Mouse (Mus musculus) urinary bladder, postnatal 10 days (tissue): ENCODE measurements around the gene Gja4.

Experiments used
- DNase-seq: peaks from one replicate; pipeline ENCODE4 v3.0.0; 2022; ENCODE audit warnings: low spot score

Gene Gja4

GRCm38 (mm10) chr4:127313861-127314260 is at the start of gene Gja4:
TSS of gene Gja4 (minus strand) at chr4:127314039.
- no peak for DNase-seq

GRCm38 (mm10) chr4:127363331-127363730 is 49.5 kb upstream of the Gja4 start:
- no peak for DNase-seq

DNA sequence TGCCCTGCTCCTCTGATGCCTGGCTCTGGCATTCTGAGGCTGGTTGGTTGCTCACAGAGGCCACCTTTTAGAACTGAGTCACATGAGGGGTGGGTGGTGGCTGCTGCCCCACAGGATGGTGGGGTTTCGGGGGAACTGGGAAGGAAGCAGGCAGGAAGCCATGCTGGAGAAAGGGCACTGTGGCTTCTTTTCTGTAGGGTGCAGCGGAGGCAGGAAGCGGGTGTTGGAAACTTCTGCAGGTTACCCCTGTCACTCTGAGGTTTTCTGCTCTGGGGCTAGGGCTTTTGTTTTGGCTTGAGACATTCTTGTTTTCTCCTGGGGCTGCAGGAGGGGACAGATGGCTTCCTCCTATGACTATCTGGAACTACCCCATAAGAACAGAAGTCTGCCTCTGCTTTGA is 48.7 kb upstream of the Gja4 start:
- DNase-seq: no peak

- DNase-seq: no peak
These were observed 44.2 kb upstream of the Gja4 start, which contains the start of gene Gjb5 for GRCm38 (mm10) chr4:127358018-127358417. TSS of gene Gjb5 (minus strand) at chr4:127358181.

GRCm38 (mm10) chr4:127354506-127355485 is 41.0 kb upstream of the Gja4 start:
- no peak for DNase-seq

DNA sequence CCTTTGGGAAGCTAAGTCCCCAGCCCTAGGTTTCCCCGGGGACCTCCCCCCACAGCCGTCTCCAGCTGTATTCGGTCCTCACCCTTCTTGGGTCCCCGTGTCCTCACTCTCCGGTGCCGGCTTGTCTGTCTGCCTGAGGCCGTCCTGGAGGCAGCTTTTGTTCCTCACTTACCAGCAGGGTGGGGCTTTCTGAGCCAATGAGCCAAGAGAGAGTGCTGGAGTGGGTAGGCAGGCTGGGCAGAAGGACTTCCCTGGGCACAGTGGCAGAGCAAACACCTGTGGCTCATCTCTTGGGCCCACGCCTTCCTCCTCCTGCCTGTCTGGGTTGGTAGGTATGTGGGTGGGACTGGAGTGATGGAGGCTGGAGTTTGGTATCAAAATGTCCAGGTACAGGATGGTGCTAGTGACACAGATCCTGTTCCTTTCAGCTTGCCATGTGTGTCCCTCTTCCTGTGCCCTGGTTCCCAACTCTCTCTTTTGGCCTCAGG is 40.2 kb upstream of the Gja4 start, which contains the start of gene Gjb4:
Gene Gjb4, minus strand, starts transcription at position 131 of the 488 bp plus-strand sequence.
- no peak for DNase-seq

GRCm38 (mm10) chr4:127352594-127352993 is 38.8 kb upstream of the Gja4 start:
- no peak for DNase-seq

DNA sequence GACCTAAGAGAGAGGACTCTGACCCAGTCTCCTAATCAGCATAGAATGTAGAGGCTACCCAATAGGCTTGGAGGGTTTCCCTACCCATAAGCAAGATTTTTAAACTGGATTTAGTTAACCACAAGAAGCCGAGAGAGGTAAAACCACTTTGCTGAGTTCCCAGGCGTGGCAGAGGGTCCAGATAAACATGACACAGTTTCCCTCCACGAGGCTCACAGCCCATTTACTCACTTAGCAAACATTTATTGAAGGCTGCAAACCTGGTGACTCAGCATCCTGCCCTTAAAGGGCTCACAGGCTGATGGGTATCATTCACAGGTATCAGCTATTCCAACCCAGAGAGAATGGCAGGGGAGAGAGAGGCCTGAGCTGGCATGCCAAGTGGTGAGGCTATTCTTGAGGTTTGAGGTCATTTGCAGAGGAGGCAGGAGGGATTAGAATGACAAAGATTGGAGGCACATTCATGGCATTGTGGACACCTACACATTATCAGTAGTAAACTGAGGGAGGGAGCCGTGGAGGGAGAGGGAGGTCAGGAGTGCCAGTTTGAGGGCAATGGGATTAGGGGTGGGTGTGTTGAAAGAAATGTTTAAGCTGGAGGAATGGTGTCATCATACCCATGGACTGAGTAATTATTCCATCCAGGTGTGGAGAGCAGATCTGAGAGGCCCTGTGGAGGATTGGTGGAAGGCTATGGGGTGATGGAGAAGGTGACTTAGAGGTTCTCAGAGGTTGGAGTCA is 35.9 kb upstream of the Gja4 start:
- no peak for DNase-seq

DNA sequence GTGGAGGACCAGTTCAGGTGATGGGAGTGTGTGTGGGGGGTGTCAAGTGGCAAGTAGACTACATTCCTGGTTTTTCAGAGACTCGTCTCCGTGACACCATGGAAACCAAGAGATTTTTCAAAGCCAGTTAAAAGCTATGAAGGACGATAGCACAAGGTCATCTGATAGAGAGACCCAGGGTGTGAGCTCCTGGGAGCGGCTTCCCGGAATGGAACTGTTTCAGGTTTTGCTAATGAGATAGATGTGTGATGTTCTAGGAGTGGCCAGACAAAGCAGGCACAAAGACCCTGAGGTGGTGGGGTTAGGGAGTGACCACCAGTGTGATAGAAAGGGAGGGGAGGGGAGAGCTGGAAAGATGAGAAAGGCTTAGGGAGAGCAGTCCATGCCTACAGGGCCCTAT is 31.2 kb upstream of the Gja4 start:
- DNase-seq: no peak

- DNase-seq: no peak
These were observed 27.5 kb upstream of the Gja4 start for GRCm38 (mm10) chr4:127341372-127341771.

- no peak for DNase-seq
These were observed 23.8 kb upstream of the Gja4 start for GRCm38 (mm10) chr4:127337668-127338067.

GRCm38 (mm10) chr4:127334870-127335504 is 21.1 kb upstream of the Gja4 start:
- no peak for DNase-seq

- DNase-seq: no peak
These were observed 17.3 kb upstream of the Gja4 start for GRCm38 (mm10) chr4:127331171-127331570.

DNA sequence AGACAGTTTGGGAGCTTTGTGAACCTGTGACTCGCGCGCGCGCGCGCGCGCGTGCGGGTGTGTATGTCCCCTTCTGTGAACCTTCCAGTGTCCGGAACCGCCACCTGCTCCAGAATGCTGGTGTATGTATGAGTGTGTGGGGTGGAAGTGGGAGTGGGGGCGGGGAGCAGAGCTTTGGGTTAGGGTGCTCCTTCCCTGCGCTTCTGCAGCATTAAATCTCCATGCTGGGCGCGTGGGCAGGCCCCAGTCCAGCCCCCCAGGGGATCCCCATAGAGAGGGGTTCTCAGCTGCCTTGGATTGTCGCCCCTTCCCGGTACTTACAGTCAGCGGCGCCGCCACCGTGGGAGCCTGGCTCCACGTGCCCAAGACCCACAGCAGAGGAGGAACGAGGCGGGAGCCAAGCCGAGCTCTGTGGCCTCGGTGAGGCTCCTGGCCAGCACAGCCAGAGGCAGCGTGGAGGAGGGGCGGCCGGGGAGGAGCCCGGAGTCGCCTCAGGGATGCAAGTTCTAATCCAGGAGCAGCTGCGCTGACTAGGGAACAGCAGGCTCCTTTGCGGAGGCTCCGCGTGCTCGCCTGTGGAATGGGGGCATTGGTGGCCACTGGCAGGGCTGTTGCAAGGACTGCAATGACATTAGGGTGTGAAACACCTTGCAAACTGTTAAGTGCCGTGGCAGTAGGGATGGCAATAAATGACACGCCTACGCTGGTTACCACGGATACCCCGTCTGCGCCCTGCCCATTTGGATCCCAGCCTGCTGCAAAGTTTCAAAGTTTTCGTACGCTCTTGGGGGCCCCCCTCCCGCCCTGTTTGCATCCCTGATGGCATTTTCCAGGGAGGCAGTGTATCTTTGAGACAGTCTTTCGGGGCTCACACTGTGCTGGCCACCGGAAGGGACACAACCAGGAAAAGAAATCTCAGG is 16.6 kb upstream of the Gja4 start, which contains the start of gene Gjb3:
Gene Gjb3, minus strand, starts transcription at position 664 of the 920 bp plus-strand sequence.
- no peak for DNase-seq

DNA sequence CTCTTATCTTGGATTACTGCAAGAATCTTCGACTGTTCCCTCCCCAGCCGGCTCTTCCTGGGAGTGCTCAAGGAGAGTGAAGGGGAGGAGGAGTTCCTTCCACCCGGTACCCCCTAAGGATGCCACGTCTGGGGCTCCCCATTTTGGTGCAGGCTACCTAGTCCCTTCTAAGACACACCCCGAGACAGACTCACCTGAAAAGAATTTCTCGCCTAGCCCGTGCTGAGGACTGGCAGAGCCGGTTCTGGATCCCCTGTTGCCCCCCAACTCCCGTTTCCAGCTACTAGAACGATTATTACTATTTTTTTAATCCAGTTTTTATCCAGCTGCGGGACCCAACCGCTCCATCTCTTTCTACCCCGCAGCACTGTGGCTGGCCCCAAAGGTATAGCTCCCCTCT is 15.9 kb upstream of the Gja4 start:
- no peak for DNase-seq

DNA sequence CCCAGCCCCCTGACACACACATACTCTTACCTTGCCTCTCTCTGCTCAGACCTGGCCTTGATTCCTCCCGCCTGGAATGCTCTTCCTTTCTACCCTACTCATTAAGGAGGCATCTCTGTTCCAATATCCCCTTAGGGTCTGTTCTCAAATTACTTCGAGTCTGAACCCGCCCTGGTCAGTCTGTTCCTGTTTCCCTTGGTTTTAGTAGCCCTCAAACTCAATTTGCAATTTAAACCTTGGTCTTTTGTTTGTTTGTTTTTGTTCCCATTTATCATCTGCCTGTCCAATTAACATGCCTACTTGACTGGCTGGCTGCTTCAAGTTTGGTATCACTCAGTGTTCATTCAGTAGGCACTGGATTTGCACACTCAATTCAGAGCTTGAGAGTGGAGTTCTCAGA is 15.2 kb upstream of the Gja4 start:
- no peak for DNase-seq

DNA sequence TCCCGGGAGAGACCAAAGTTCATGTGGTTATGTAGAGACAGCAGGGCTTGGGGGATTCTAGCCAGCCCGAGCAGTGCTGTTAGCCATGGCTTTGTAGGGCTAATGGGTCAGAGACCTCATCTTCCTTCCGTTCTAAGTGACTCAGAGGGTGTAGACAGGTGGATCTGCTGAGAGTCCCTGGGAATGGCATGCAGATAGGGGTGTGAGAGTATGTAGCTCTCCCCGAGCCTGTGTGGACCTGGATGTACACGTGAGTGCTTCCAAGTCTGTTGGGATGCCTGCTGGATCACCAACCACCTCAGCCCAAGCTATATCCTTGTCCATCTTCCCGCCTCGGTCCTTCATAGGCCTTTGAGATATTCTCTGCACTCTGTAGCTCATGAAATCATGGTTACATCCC is 14.5 kb upstream of the Gja4 start:
- DNase-seq: no peak

GRCm38 (mm10) chr4:127327749-127328148 is 13.9 kb upstream of the Gja4 start:
- DNase-seq: no peak

- DNase-seq: no peak
These were observed 13.4 kb upstream of the Gja4 start for GRCm38 (mm10) chr4:127327258-127327657.

- no peak for DNase-seq
These were observed 11.4 kb upstream of the Gja4 start for GRCm38 (mm10) chr4:127325276-127325675.

- DNase-seq: peak; percentile 55
These were observed 10.9 kb upstream of the Gja4 start for GRCm38 (mm10) chr4:127324759-127325158.
